Mouse (Mus musculus) embryonic facial prominence, embryonic 12.5 days (tissue): Measurements from ENCODE around the gene Hist1h2ah. TPM values are rescaled to one million over a fixed set of nuclear protein-coding genes. Genes with fewer than 3 reads are reported as not detected.

Source experiments
- ATAC-seq: fragments of 200-750 bp; cut with Nextera tagmentation; 2 replicates; pipeline ENCODE4 v1.8.0; 2017; ENCODE audit not compliant: insufficient number of reproducible peaks, insufficient read depth, low FRiP score, low TSS enrichment
- H3K27ac ChIP-seq: fragments of 300-500 bp; sonication (generic); 2 replicates; pipeline ENCODE4 v1.5.1; 2016; ENCODE audit warnings: mild to moderate bottlenecking
- H3K27me3 ChIP-seq: fragments of 300-500 bp; sonication (generic); 2 replicates; pipeline ENCODE4 v1.6.1; 2016; ENCODE audit warnings: mild to moderate bottlenecking, moderate library complexity
- H3K36me3 ChIP-seq: fragments of 300-500 bp; sonication (generic); 2 replicates; pipeline ENCODE4 v1.6.1; 2016; ENCODE audit warnings: mild to moderate bottlenecking
- H3K4me1 ChIP-seq: fragments of 300-500 bp; sonication (generic); 2 replicates; pipeline ENCODE4 v1.6.1; 2016
- H3K4me2 ChIP-seq: fragments of 300-500 bp; sonication (generic); replicated peaks from 2 replicates; pipeline ENCODE4 v1.6.1; 2016; ENCODE audit warnings: mild to moderate bottlenecking, moderate library complexity
- H3K4me3 ChIP-seq: fragments of 300-500 bp; sonication (generic); 2 replicates; pipeline ENCODE4 v1.5.1; 2016; ENCODE audit warnings: mild to moderate bottlenecking
- H3K9ac ChIP-seq: fragments of 300-500 bp; sonication (generic); 2 replicates; pipeline ENCODE4 v1.6.1; 2016; ENCODE audit warnings: mild to moderate bottlenecking, moderate library complexity
- H3K9me3 ChIP-seq: fragments of 300-500 bp; sonication (generic); 2 replicates; pipeline ENCODE4 v1.6.1; 2016; ENCODE audit warnings: mild to moderate bottlenecking, moderate library complexity
- WGBS: fragments of 180-500 bp; shearing (Covaris S2); methylation state at CpG from one replicate; pipeline ENCODE4 v1.1.7; 2016; 5-methylcytosine and 5-hydroxymethylcytosine counted together
- polyA plus RNA-seq: library from polyadenylated mRNA; unstranded; fragments of >200 nt; fragmentation: Nextera tagmentation; extraction: Ambion mirVana; gene quantifications from 2 replicates; pipeline ENCODE4 v1.2.1, GENCODE M21; 2016

Hist1h2ah gene
- polyA plus RNA-seq, 1 experiment from 2014 or later, result 8.3 TPM

DNA sequence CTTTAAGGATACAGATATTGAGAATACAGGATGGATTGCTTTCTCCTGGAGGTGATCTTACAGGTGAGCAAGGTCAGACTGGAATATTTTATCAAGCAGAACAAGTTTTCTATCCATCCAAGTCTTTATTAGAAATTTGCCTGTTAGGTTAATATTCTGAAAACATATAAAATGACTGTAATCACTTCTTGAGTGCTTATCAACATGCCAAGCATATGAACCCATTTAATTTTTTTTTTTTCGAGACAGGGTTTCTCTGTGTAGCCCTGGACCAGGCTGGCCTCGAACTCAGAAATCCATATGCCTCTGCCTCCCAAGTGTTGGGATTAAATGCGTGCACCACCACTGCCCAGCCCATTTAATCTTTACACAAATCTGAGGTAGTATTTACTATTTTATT is 1.6 kb upstream of the Hist1h2ah start:
- no peak for ATAC-seq
- Histone ChIP-seq H3K9me3 (no peaks in the 10 kb centered on the region), H3K4me1 (peaks cover 18% of the 10 kb centered on the region; the same call in 1 of the 2 replicates), H3K36me3 (no peaks in the 10 kb centered on the region), H3K27me3 (no peaks in the 10 kb centered on the region), H3K27ac (peak overlapping the region; percentile 88), H3K9ac (peak overlapping the region; percentile 64), H3K4me3 (peak overlapping the region; percentile 37), H3K4me2 (peak overlapping the region; percentile 66)
- 55% methylated on average over 3 of the region's 3 CpGs for WGBS

DNA sequence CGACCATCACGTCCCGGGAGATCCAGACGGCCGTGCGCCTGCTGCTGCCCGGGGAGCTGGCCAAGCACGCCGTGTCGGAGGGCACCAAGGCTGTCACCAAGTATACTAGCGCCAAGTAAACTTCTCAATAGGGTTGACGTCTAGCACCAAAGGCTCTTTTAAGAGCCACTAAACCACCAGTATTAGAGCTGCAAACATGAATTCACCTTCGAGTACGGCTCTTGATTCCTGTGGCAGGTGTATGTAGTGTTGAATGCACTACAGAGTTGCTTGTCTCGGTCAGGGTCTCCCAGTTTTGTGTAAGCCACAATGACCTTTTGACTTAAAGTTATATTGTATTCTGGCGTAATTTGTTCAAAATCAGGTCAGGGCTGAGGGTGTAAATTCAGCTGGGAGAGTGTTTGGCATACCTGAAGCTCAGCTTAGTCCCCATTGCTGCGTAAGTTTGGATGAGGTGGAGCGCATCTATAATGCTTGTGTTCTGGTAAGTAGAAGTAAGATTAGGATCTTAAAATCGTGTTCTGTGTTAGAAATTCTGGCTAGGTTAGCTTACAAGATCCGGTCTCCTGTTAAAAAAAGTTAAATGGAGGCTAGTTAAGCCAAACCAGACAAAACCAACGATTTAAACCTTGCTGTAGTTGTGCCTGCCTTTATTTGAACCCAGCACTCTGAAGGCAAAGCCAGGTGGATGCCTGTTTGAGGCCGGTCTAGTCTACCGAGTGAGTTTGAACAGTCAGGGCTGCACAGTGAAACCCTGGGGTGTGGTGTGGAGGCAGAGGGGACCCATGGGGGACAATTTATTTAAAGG is 985 bp upstream of the Hist1h2ah start:
- Histone ChIP-seq H3K4me3 (peak overlapping the region; percentile 37), H3K27me3 (no peaks in the 10 kb centered on the region), H3K4me1 (peaks cover 16% of the 10 kb centered on the region; the same call in 1 of the 2 replicates), H3K36me3 (no peaks in the 10 kb centered on the region), H3K4me2 (peak overlapping the region; percentile 66), H3K9me3 (no peaks in the 10 kb centered on the region), H3K9ac (peak overlapping the region; percentile 64), H3K27ac (peak overlapping the region; percentile 88)
- no peak for ATAC-seq
- whole genome bisulfite sequencing, result 2% methylated on average over 21 of the region's 23 CpGs

DNA sequence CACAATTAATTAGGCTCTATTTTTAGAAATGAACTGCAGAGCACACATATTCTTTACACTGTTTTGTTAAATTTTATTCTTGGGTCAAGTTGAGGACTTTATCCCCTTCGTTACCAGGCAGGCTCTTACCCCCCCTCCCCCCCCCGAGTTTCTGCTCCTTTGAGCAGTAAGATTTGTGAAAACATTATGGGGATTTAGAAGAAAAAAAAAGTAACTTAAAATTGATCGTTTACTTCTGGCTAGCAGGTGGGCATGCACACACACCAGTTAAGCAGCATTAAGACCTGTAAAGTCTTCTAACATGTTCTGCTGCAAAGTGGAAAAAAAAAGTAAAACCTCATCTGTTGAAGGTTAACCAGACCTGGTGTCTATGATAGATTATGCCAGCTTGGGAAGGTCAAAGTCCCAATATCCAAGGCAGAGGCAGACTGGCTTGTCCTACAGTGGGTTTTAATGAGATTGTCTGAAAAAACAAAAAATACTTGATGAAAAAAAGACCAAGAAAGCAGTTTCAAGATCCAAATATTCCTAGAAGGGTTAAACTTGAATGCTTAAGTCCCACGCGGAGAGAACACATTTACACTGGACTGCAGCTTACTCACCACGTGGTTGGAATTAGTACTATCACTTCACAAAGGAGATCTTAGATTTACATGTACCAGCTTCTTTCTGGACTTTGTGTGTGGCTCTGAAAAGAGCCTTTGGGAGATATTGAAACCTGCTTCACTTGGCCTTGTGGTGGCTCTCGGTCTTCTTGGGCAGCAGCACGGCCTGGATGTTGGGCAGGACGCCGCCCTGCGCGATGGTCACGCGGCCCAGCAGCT is 713 bp downstream of the Hist1h2ah start:
- Histone ChIP-seq H3K4me2 (peak overlapping the region; percentile 66), H3K36me3 (no peaks in the 10 kb centered on the region), H3K9me3 (no peaks in the 10 kb centered on the region), H3K4me3 (peak overlapping the region; percentile 40), H3K4me1 (peaks cover 11% of the 10 kb centered on the region; the same call in 1 of the 2 replicates), H3K27ac (peak overlapping the region; percentile 91), H3K27me3 (no peaks in the 10 kb centered on the region), H3K9ac (peak overlapping the region; percentile 62)
- WGBS, result under 1% methylated on average over 14 of the region's 14 CpGs
- ATAC-seq, result no peak

DNA sequence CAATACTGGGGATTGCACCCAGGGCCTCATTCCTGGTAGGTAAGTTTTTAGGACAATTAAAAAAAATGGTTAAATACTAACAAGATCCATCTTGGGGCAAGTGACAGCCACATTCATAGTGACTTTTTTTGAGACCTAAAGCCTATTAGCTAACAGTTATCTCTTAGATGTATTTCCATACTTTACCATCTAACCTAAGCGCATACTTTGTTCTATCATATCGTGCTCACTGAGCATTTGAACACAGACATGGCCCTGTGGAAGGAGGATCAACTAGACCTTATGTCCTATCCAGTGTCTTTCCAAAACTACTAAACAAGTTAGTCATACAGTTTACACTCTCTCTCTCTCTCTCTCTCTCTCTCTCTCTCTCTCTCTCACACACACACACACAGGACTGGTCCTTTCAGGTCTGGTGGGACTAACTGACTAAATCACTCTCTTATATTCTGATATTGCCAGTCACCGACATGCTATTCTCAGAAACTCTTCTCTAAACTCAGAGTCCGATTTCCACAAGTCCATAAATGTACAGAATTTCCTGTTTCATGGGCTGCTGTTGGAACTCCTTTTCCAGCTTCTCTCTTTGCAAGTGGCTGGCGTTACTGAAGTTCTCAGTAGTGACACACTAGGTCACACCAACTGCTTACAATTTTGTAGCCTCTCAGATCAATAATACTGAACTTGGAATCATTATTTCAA is 1.5 kb downstream of the Hist1h2ah start:
- H3K4me3 ChIP-seq, result peak overlapping the region; percentile 40
- H3K27me3 ChIP-seq, result no peaks in the 10 kb centered on the region
- peak overlapping the region; percentile 62 for H3K9ac ChIP-seq
- H3K36me3 ChIP-seq, result no peaks in the 10 kb centered on the region
- H3K9me3 ChIP-seq, result no peaks in the 10 kb centered on the region
- ATAC-seq, result no peak
- peak overlapping the region; percentile 66 for H3K4me2 ChIP-seq
- peaks cover 11% of the 10 kb centered on the region; the same call in 1 of the 2 replicates for H3K4me1 ChIP-seq
- H3K27ac ChIP-seq, result peak overlapping the region; percentile 91
- 46% methylated on average over 5 of the region's 5 CpGs for WGBS

DNA sequence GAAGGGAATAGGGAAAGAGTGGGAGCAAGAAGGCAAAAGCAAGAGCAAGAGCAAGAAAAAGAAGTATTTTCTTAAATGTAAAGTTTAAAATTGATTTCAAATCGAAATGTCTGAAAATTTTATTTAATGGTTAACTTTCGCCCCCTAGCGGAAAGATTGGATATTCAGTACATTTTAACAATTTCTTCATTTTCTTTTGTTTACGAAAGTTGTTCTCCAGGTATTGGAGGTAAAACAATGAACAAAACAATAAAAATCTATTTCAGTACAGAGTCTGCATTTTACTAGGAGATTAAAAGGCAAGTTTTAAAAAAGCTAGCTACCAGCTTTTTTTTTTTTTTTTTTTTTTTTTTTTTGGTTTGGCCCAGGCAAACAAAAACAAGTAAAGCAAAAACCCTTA is 4.9 kb downstream of the Hist1h2ah start:
- Histone ChIP-seq H3K27me3 (no peaks in the 10 kb centered on the region), H3K4me1 (peaks cover 11% of the 10 kb centered on the region; the same call in 1 of the 2 replicates), H3K27ac (no peak overlapping the region), H3K4me3 (no peak overlapping the region), H3K36me3 (no peaks in the 10 kb centered on the region), H3K9ac (no peak overlapping the region), H3K4me2 (no peak overlapping the region), H3K9me3 (no peaks in the 10 kb centered on the region)
- no peak for ATAC-seq
- 13% methylated on average over 4 of the region's 4 CpGs for WGBS

DNA sequence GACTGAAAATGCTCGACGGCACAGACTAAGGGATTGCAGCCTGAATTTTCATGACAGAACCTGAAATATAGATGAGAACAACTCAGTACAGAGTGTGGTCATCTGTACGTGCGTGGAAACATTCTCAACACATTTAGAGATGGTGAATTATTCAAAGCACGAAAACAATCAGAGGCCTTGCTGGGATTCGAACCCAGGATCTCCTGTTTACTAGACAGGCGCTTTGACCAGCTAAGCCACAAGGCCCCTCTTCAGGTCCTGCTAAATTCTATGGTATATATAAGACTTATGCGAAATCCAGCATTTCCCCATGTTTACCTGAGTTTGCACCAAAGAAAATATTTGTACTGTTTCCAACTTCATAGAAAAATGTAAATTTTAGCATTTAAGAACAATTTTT is 5.4 kb downstream of the Hist1h2ah start:
- no peak for ATAC-seq
- WGBS, result 23% methylated on average over 8 of the region's 8 CpGs
- H3K4me3 ChIP-seq, result no peak overlapping the region
- no peaks in the 10 kb centered on the region for H3K9me3 ChIP-seq
- no peak overlapping the region for H3K27ac ChIP-seq
- peaks cover 11% of the 10 kb centered on the region; the same call in 1 of the 2 replicates for H3K4me1 ChIP-seq
- H3K9ac ChIP-seq, result no peak overlapping the region
- no peak overlapping the region for H3K4me2 ChIP-seq
- no peaks in the 10 kb centered on the region for H3K36me3 ChIP-seq
- no peaks in the 10 kb centered on the region for H3K27me3 ChIP-seq

DNA sequence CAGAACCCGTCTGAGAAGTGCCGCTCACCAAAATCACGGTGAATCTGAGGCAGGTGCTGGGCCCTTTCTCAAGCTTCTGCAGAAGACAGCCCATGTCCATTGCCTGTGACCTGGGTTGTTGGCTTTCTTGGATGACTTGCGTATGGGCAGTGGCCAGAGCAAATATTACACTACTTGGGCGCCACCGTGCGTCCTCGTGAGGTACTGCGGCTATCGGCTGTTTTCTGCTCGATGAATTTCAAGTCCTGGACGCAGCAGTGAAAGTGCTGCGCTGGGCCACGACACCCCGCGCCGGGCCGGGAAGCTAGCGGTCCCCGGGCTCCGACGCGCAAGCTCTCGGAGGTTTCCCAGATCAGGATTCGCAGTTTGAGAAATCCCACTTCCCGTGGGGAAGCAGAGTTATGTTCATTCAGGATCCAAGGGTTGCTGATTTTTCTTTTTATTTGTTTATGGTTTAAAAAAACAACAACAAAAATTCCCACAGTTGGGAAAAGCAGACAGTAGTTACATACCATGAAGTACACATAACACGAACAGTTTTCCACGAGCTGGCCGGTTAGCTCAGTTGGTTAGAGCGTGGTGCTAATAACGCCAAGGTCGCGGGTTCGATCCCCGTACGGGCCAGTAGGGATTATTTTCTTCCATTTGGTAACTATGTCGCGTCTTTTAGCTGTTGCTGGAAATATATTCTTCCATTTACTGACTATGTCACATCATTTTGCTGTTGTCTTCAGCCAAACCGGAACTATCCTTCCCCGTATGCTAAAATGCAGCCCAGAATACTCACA is 6.5 kb downstream of the Hist1h2ah start:
- ATAC-seq, result 0 out of 2 replicates have a peak, but pooled peaks have one; percentile 29
- H3K27me3 ChIP-seq, result no peaks in the 10 kb centered on the region
- peak overlapping the region; percentile 66; the same call in 1 of the 2 replicates for H3K27ac ChIP-seq
- 1% methylated on average over 40 of the region's 40 CpGs for WGBS
- H3K4me2 ChIP-seq, result peak overlapping the region; percentile 55
- no peaks in the 10 kb centered on the region for H3K36me3 ChIP-seq
- H3K9ac ChIP-seq, result peak overlapping the region; percentile 63
- peaks cover 2% of the 10 kb centered on the region; the same call in 1 of the 2 replicates for H3K4me1 ChIP-seq
- peak overlapping the region; percentile 46 for H3K4me3 ChIP-seq
- H3K9me3 ChIP-seq, result no peaks in the 10 kb centered on the region

DNA sequence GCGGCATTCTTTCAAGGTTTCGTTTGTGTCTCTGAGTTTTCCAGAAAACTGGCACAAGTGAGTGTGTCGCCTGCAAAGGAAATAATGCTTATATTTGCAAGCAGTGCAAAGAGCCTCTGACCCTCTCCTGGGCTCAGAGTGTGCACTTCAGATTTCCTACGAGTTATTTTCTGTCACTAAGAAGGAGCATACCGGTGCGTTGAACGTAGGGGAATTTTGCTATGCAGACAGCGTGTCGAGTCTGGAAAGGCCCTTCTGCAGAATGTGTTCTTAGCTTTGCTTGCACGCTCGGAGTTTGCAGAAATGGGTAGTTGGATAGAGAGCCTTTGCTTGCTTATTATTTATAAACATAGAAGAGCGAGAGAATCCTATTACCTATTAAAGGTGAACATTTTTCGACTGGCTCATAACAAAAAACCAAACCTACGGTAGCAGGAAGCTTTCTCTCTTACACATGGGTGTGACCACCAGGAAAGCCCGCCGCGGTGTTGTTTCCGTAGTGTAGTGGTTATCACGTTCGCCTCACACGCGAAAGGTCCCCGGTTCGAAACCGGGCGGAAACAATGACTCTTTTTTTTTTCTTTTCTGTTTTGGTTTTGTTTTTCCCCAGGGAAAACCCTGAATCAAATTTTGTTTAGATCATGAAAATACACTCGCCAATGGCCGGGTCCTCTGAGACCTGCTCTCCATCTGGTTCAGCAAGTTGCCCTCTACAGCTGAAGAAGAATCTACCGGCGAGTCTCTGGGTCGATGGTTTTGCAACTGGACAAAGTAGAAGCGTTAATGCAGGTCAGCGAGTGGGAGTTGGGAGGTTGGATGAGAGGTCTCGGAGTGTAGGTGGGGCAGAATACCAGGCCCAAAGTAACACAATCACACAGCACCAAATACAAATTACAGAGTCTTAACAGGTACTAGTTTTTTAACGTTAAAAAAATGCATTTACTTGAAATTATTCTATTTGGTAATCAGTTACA is 9.0 kb downstream of the Hist1h2ah start:
- no peaks in the 10 kb centered on the region for H3K27me3 ChIP-seq
- H3K27ac ChIP-seq, result no peak overlapping the region
- H3K4me3 ChIP-seq, result peak overlapping the region; percentile 46
- H3K4me1 ChIP-seq, result no peaks in the 10 kb centered on the region
- ATAC-seq, result no peak
- no peaks in the 10 kb centered on the region for H3K9me3 ChIP-seq
- H3K4me2 ChIP-seq, result peak overlapping the region; percentile 55
- 1% methylated on average over 35 of the region's 35 CpGs for WGBS
- H3K9ac ChIP-seq, result peak overlapping the region; percentile 42; the same call in 1 of the 2 replicates
- H3K36me3 ChIP-seq, result no peaks in the 10 kb centered on the region

DNA sequence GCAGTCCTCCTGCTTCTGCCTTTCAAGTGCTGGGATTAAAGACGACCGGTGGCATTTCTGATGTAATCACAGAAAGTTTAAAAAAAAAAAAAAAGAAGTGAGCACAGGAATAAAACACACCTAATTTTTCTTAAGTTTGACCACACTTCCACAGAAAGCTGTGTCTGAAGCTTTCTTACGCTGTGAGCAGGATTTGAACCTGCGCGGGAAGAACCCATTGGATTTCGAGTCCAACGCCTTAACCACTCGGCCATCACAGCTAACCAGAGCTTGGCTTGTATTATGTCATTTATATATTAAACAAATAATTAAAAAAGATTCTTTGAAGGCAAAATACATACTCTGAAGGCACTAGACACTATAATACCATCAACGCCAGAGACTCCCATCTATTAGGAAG is 13.1 kb downstream of the Hist1h2ah start:
- Histone ChIP-seq H3K4me2 (peak overlapping the region; percentile 60), H3K36me3 (no peaks in the 10 kb centered on the region), H3K4me1 (no peaks in the 10 kb centered on the region), H3K4me3 (peak overlapping the region; percentile 43), H3K27me3 (peaks cover 21% of the 10 kb centered on the region), H3K9ac (no peak overlapping the region), H3K27ac (no peak overlapping the region), H3K9me3 (no peaks in the 10 kb centered on the region)
- no peak for ATAC-seq
- WGBS, result under 1% methylated on average over 9 of the region's 9 CpGs

DNA sequence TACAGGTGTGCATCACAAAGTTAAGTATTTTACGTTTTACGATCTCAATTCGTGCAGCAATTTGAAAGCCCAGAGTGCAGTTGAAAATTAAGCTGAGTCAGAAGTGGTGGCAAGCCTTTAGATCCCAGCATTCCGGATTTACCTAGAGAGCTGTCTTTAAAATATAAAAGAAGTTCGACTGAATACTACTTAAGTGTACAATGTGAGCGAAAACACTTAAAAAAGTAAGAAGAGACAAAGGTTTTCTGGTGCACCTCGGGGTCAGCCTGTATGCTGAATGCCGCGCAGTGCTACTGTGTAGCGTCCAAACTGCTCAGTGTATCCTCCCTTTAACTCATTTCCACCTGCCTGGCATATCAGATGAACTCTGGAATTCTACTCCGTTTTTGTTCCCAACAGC is 13.8 kb downstream of the Hist1h2ah start:
- no peak for ATAC-seq

More for the DNA sequence above, 13.8 kb downstream of the Hist1h2ah start:
- Histone ChIP-seq H3K4me1 (no peaks in the 10 kb centered on the region), H3K27ac (no peak overlapping the region), H3K36me3 (no peaks in the 10 kb centered on the region), H3K9ac (peak overlapping the region; percentile 38; the same call in 1 of the 2 replicates), H3K4me2 (peak overlapping the region; percentile 60), H3K27me3 (peaks cover 21% of the 10 kb centered on the region), H3K9me3 (no peaks in the 10 kb centered on the region), H3K4me3 (peak overlapping the region; percentile 43)
- WGBS, result under 1% methylated on average over 11 of the region's 11 CpGs
